Mouse (Mus musculus): ENCODE data around the gene Fam213a. TPM values are rescaled to one million over a fixed set of nuclear protein-coding genes. Genes with fewer than 3 reads are reported as not detected.

The Fam213a gene
- polyA plus RNA-seq, 1 experiment, result 22.1 TPM

DNA sequence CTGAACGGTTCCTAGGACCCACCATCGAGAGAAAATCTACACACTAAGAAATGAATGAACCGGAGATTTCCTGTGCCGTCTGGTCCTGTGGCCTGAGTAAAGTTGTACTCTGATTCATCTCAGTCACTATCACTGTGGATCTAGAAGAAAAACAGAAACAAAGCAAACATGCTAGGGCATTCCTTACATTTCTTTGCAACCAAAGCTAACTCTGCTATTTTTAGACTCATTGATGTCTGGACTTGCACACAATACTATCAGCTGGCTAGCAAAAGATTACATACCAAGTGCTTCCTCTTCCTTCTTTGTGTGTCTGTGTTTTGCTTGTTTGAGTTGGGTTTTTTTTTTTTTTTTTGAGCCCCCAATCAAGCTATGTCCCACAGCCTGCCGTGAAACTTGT is 3.9 kb upstream of the Fam213a start:
- Histone ChIP-seq H3K36me3 (ENCODE audit: control insufficient read depth, insufficient read depth, low read length) (no peaks in the 10 kb centered on the region), H3K4me1 (ENCODE audit: control insufficient read depth, insufficient read depth, insufficient read length) (peaks cover 8% of the 10 kb centered on the region; the same call in 1 of the 2 replicates), H3K27me3 (ENCODE audit: control insufficient read depth, insufficient read depth, low read length) (no peaks in the 10 kb centered on the region), H3K27ac (ENCODE audit: insufficient read depth, low read length) (no peak overlapping the region), H3K4me3 (ENCODE audit: extremely low read depth, insufficient read depth, insufficient read length) (no peak overlapping the region)
- WGBS, result 18% methylated on average over 5 of the region's 5 CpGs
- DNase-seq (ENCODE audit: low read depth in 1 of 2, low spot score in 2 of 2), result no peak
- no peak for TF ChIP-seq CTCF (IDR thresholded peaks at IDR 0.05; ENCODE audit: extremely low read depth, insufficient read depth, insufficient read length, insufficient replicate concordance)
- no peak for TF ChIP-seq POLR2A (IDR thresholded peaks at IDR 0.05; ENCODE audit: low read depth, low read length)

DNA sequence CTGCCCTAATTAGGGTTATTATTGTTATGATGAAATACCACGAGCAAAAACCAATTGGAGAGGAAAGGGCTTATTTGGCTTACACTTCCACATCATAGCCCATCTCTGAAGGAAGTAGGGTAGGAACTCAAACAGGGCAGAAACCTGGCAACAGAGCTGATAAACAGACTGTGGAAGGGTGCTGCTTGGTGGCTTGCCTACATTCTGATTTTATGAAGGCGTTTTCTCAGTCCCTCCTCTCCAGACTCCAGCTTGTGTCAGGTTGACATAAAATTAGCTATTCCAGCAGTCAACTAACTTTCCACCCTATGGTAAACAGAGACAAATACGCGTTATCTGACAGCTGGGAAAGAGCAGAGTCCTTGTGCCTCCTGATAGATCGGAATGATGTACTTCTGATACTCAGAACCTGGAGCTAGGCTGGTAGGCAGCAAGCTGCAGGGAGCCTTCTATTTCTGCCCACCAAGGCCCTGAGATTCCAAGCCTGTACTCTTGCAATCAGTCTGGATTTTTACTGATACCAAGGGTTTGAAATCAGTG is 1.2 kb upstream of the Fam213a start:
- Histone ChIP-seq H3K4me3 (ENCODE audit: extremely low read depth, insufficient read depth, insufficient read length) (no peak overlapping the region), H3K36me3 (ENCODE audit: control insufficient read depth, insufficient read depth, low read length) (no peaks in the 10 kb centered on the region), H3K4me1 (ENCODE audit: control insufficient read depth, insufficient read depth, insufficient read length) (peaks cover 8% of the 10 kb centered on the region; the same call in 1 of the 2 replicates), H3K27me3 (ENCODE audit: control insufficient read depth, insufficient read depth, low read length) (no peaks in the 10 kb centered on the region), H3K27ac (ENCODE audit: insufficient read depth, low read length) (no peak overlapping the region)
- no peak for TF ChIP-seq CTCF (IDR thresholded peaks at IDR 0.05; ENCODE audit: extremely low read depth, insufficient read depth, insufficient read length, insufficient replicate concordance)
- TF ChIP-seq POLR2A (IDR thresholded peaks at IDR 0.05; ENCODE audit: low read depth, low read length), result no peak
- WGBS, result 66% methylated on average over 5 of the region's 5 CpGs
- no peak for DNase-seq (ENCODE audit: low read depth in 1 of 2, low spot score in 2 of 2)

GRCm38 (mm10) chr14:41013143-41013542 is 445 bp downstream of the Fam213a start:
- no peak overlapping the region for H3K27ac ChIP-seq (ENCODE audit: insufficient read depth, low read length)
- DNase-seq (ENCODE audit: low read depth in 1 of 2, low spot score in 2 of 2), result no peak
- WGBS, result 14% methylated on average over 9 of the region's 9 CpGs
- TF ChIP-seq POLR2A (IDR thresholded peaks at IDR 0.05; ENCODE audit: low read depth, low read length), result no peak
- TF ChIP-seq CTCF (IDR thresholded peaks at IDR 0.05; ENCODE audit: extremely low read depth, insufficient read depth, insufficient read length, insufficient replicate concordance), result no peak
- no peaks in the 10 kb centered on the region for H3K36me3 ChIP-seq (ENCODE audit: control insufficient read depth, insufficient read depth, low read length)
- H3K4me1 ChIP-seq (ENCODE audit: control insufficient read depth, insufficient read depth, insufficient read length), result peaks cover 8% of the 10 kb centered on the region; the same call in 1 of the 2 replicates
- peak overlapping the region; percentile 82 for H3K4me3 ChIP-seq (ENCODE audit: extremely low read depth, insufficient read depth, insufficient read length)
- no peaks in the 10 kb centered on the region for H3K27me3 ChIP-seq (ENCODE audit: control insufficient read depth, insufficient read depth, low read length)

- DNase-seq (ENCODE audit: low read depth in 1 of 2, low spot score in 2 of 2), result no peak
- WGBS, result 90% methylated on average over 3 of the region's 3 CpGs
- H3K36me3 ChIP-seq (ENCODE audit: control insufficient read depth, insufficient read depth, low read length), result no peaks in the 10 kb centered on the region
- TF ChIP-seq CTCF (IDR thresholded peaks at IDR 0.05; ENCODE audit: extremely low read depth, insufficient read depth, insufficient read length, insufficient replicate concordance), result no peak
- no peak for TF ChIP-seq POLR2A (IDR thresholded peaks at IDR 0.05; ENCODE audit: low read depth, low read length)
- H3K4me1 ChIP-seq (ENCODE audit: control insufficient read depth, insufficient read depth, insufficient read length), result 0 out of 2 replicates have a peak, but pooled peaks cover 6% of the 10 kb centered on the region
- no peak overlapping the region for H3K27ac ChIP-seq (ENCODE audit: insufficient read depth, low read length)
- H3K27me3 ChIP-seq (ENCODE audit: control insufficient read depth, insufficient read depth, low read length), result no peaks in the 10 kb centered on the region
- no peak overlapping the region for H3K4me3 ChIP-seq (ENCODE audit: extremely low read depth, insufficient read depth, insufficient read length)
Measured at GRCm38 (mm10) chr14:41011916-41012315, 1.7 kb downstream of the Fam213a start.

DNA sequence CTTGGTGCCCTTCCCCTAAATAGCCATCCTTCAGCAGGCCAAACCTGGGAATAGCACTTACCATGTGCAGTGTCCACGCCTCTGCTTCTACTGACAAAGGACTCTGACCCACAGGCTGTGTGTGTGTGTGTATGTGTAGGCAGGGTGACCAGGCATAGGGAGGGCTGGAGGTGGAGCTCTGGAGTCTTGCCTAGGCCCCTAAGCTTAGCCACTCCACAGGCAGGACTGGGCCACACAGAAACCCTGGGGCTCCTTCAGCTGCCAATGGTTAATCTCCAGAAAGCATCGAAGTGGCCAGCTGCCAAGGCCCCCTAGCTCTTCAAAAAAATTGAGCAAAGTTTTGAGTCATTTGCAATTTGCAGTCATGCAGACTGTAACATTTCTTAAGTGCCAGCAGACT is 5.5 kb downstream of the Fam213a start:
- Histone ChIP-seq H3K4me1 (ENCODE audit: control insufficient read depth, insufficient read depth, insufficient read length) (0 out of 2 replicates have a peak, but pooled peaks cover 3% of the 10 kb centered on the region), H3K27ac (ENCODE audit: insufficient read depth, low read length) (no peak overlapping the region), H3K36me3 (ENCODE audit: control insufficient read depth, insufficient read depth, low read length) (no peaks in the 10 kb centered on the region), H3K27me3 (ENCODE audit: control insufficient read depth, insufficient read depth, low read length) (no peaks in the 10 kb centered on the region), H3K4me3 (ENCODE audit: extremely low read depth, insufficient read depth, insufficient read length) (no peak overlapping the region)
- no peak for DNase-seq (ENCODE audit: low read depth in 1 of 2, low spot score in 2 of 2)
- WGBS, result 79% methylated on average over 2 of the region's 2 CpGs
- no peak for TF ChIP-seq POLR2A (IDR thresholded peaks at IDR 0.05; ENCODE audit: low read depth, low read length)
- no peak for TF ChIP-seq CTCF (IDR thresholded peaks at IDR 0.05; ENCODE audit: extremely low read depth, insufficient read depth, insufficient read length, insufficient replicate concordance)

GRCm38 (mm10) chr14:41007641-41008040 is 5.9 kb downstream of the Fam213a start:
- no peak for DNase-seq (ENCODE audit: low read depth in 1 of 2, low spot score in 2 of 2)
- Histone ChIP-seq H3K4me1 (ENCODE audit: control insufficient read depth, insufficient read depth, insufficient read length) (no peaks in the 10 kb centered on the region), H3K27ac (ENCODE audit: insufficient read depth, low read length) (no peak overlapping the region), H3K36me3 (ENCODE audit: control insufficient read depth, insufficient read depth, low read length) (no peaks in the 10 kb centered on the region), H3K27me3 (ENCODE audit: control insufficient read depth, insufficient read depth, low read length) (no peaks in the 10 kb centered on the region), H3K4me3 (ENCODE audit: extremely low read depth, insufficient read depth, insufficient read length) (no peak overlapping the region)
- no peak for TF ChIP-seq CTCF (IDR thresholded peaks at IDR 0.05; ENCODE audit: extremely low read depth, insufficient read depth, insufficient read length, insufficient replicate concordance)
- TF ChIP-seq POLR2A (IDR thresholded peaks at IDR 0.05; ENCODE audit: low read depth, low read length), result no peak
- WGBS, result 82% methylated on average over 5 of the region's 5 CpGs

DNA sequence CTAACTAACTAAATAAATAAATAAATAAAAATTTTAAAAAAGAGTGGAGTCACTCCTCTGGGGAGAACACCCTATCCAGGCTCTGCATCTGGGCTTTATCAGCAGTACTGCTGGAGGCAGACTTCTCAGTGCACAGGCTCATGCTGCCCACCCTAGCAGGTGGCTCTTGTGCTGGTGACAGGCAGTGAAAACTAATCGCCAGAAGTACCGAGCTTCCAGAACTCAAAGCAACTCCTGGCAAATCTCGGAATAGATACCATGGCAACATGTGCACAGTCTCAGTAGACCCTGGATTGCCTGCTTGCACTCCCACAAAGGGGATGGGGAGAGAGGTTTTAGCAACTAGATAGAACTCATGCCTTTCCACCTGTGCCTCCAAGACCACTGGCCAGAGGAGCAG is 6.7 kb downstream of the Fam213a start:
- Histone ChIP-seq H3K27ac (ENCODE audit: insufficient read depth, low read length) (no peak overlapping the region), H3K4me1 (ENCODE audit: control insufficient read depth, insufficient read depth, insufficient read length) (no peaks in the 10 kb centered on the region), H3K4me3 (ENCODE audit: extremely low read depth, insufficient read depth, insufficient read length) (no peak overlapping the region), H3K27me3 (ENCODE audit: control insufficient read depth, insufficient read depth, low read length) (no peaks in the 10 kb centered on the region), H3K36me3 (ENCODE audit: control insufficient read depth, insufficient read depth, low read length) (no peaks in the 10 kb centered on the region)
- TF ChIP-seq CTCF (IDR thresholded peaks at IDR 0.05; ENCODE audit: extremely low read depth, insufficient read depth, insufficient read length, insufficient replicate concordance) (no peak), POLR2A (IDR thresholded peaks at IDR 0.05; ENCODE audit: low read depth, low read length) (no peak)
- WGBS, result 85% methylated on average over 3 of the region's 3 CpGs
- DNase-seq (ENCODE audit: low read depth in 1 of 2, low spot score in 2 of 2), result no peak
